Mouse (Mus musculus): ENCODE results near the gene Helq. TPM values are rescaled to one million over a fixed set of nuclear protein-coding genes. Genes with fewer than 3 reads are reported as not detected.

The Helq gene
- polyA plus RNA-seq, 1 experiment from 2014 or later, result 16.0 TPM

- ATAC-seq (no peak), DNase-seq (ENCODE audit: low spot score) (no peak)
- Histone ChIP-seq H3K9ac (ENCODE audit: low read length) (no peak overlapping the region), H3K36me3 (ENCODE audit: control insufficient read depth, insufficient read depth, low read length) (peaks cover 90% of the 10 kb centered on the region), H3K4me1 (ENCODE audit: control insufficient read depth, insufficient read depth, low read length) (no peaks in the 10 kb centered on the region), H3K9me3 (replicated peaks; ENCODE audit: control insufficient read depth, low read length) (no peaks in the 10 kb centered on the region), H3K4me2 (ENCODE audit: low read length) (no peak overlapping the region), H3K27me3 (replicated peaks; ENCODE audit: control insufficient read depth, insufficient read depth, low read length) (no peaks in the 10 kb centered on the region), H3K4me3 (ENCODE audit: low read depth, low read length) (no peak overlapping the region), H3K27ac (ENCODE audit: low read depth, low read length) (no peak overlapping the region)
- 93% methylated on average over 7 of the region's 7 CpGs for WGBS
Observed at GRCm38 (mm10) chr5:100766026-100766425, 32.4 kb downstream of the Helq start.

- no peak overlapping the region for H3K9ac ChIP-seq (ENCODE audit: low read length)
- H3K4me3 ChIP-seq (ENCODE audit: low read depth, low read length), result no peak overlapping the region
- no peaks in the 10 kb centered on the region for H3K9me3 ChIP-seq (replicated peaks; ENCODE audit: control insufficient read depth, low read length)
- H3K4me1 ChIP-seq (ENCODE audit: control insufficient read depth, insufficient read depth, low read length), result no peaks in the 10 kb centered on the region
- ATAC-seq (no peak), DNase-seq (ENCODE audit: low spot score) (no peak)
- no peak overlapping the region for H3K27ac ChIP-seq (ENCODE audit: low read depth, low read length)
- peaks cover 50% of the 10 kb centered on the region for H3K36me3 ChIP-seq (ENCODE audit: control insufficient read depth, insufficient read depth, low read length)
- 93% methylated on average over 7 of the region's 7 CpGs for WGBS
- no peak overlapping the region for H3K4me2 ChIP-seq (ENCODE audit: low read length)
- no peaks in the 10 kb centered on the region for H3K27me3 ChIP-seq (replicated peaks; ENCODE audit: control insufficient read depth, insufficient read depth, low read length)
Observed at GRCm38 (mm10) chr5:100761736-100762135, 36.7 kb downstream of the Helq start.

GRCm38 (mm10) chr5:100760049-100760663 is 38.2 kb downstream of the Helq start:
- DNase-seq (ENCODE audit: low spot score) (peak; percentile 10), ATAC-seq (no peak; the same call in 1 of the 2 replicates)
- no peaks in the 10 kb centered on the region for H3K9me3 ChIP-seq (replicated peaks; ENCODE audit: control insufficient read depth, low read length)
- H3K27me3 ChIP-seq (replicated peaks; ENCODE audit: control insufficient read depth, insufficient read depth, low read length), result no peaks in the 10 kb centered on the region
- no peak overlapping the region for H3K9ac ChIP-seq (ENCODE audit: low read length)
- 75% methylated on average over 10 of the region's 10 CpGs for WGBS
- H3K4me2 ChIP-seq (ENCODE audit: low read length), result no peak overlapping the region
- H3K4me1 ChIP-seq (ENCODE audit: control insufficient read depth, insufficient read depth, low read length), result no peaks in the 10 kb centered on the region
- no peak overlapping the region for H3K27ac ChIP-seq (ENCODE audit: low read depth, low read length)
- peaks cover 34% of the 10 kb centered on the region for H3K36me3 ChIP-seq (ENCODE audit: control insufficient read depth, insufficient read depth, low read length)
- no peak overlapping the region for H3K4me3 ChIP-seq (ENCODE audit: low read depth, low read length)

GRCm38 (mm10) chr5:100758121-100758520 is 40.3 kb downstream of the Helq start:
- no peak for DNase-seq (ENCODE audit: low spot score)
- Histone ChIP-seq H3K4me2 (ENCODE audit: low read length) (no peak overlapping the region), H3K36me3 (ENCODE audit: control insufficient read depth, insufficient read depth, low read length) (peaks cover 13% of the 10 kb centered on the region), H3K4me3 (ENCODE audit: low read depth, low read length) (no peak overlapping the region), H3K4me1 (ENCODE audit: control insufficient read depth, insufficient read depth, low read length) (no peaks in the 10 kb centered on the region), H3K27ac (ENCODE audit: low read depth, low read length) (no peak overlapping the region), H3K27me3 (replicated peaks; ENCODE audit: control insufficient read depth, insufficient read depth, low read length) (no peaks in the 10 kb centered on the region), H3K9ac (ENCODE audit: low read length) (no peak overlapping the region), H3K9me3 (replicated peaks; ENCODE audit: control insufficient read depth, low read length) (no peaks in the 10 kb centered on the region)
- ATAC-seq, result no peak
- 97% methylated on average over 5 of the region's 5 CpGs for WGBS

- Histone ChIP-seq H3K4me2 (ENCODE audit: low read length) (no peak overlapping the region), H3K36me3 (ENCODE audit: control insufficient read depth, insufficient read depth, low read length) (no peaks in the 10 kb centered on the region), H3K27ac (ENCODE audit: low read depth, low read length) (no peak overlapping the region), H3K4me3 (ENCODE audit: low read depth, low read length) (no peak overlapping the region), H3K4me1 (ENCODE audit: control insufficient read depth, insufficient read depth, low read length) (no peaks in the 10 kb centered on the region), H3K27me3 (replicated peaks; ENCODE audit: control insufficient read depth, insufficient read depth, low read length) (no peaks in the 10 kb centered on the region), H3K9me3 (replicated peaks; ENCODE audit: control insufficient read depth, low read length) (no peaks in the 10 kb centered on the region), H3K9ac (ENCODE audit: low read length) (no peak overlapping the region)
- WGBS, result 68% methylated on average over 7 of the region's 7 CpGs
- no peak for ATAC-seq
- no peak for DNase-seq (ENCODE audit: low spot score)
Observed at GRCm38 (mm10) chr5:100753407-100753806, 45.0 kb downstream of the Helq start.

GRCm38 (mm10) chr5:100751655-100752054 is 46.7 kb downstream of the Helq start:
- no peak for ATAC-seq
- WGBS, result 68% methylated on average over 4 of the region's 4 CpGs
- no peak overlapping the region for H3K27ac ChIP-seq (ENCODE audit: low read depth, low read length)

GRCm38 (mm10) chr5:100750617-100751255 is 47.7 kb downstream of the Helq start:
- Histone ChIP-seq H3K36me3 (ENCODE audit: control insufficient read depth, insufficient read depth, low read length) (no peaks in the 10 kb centered on the region), H3K4me2 (ENCODE audit: low read length) (no peak overlapping the region), H3K9me3 (replicated peaks; ENCODE audit: control insufficient read depth, low read length) (no peaks in the 10 kb centered on the region), H3K9ac (ENCODE audit: low read length) (no peak overlapping the region), H3K27me3 (replicated peaks; ENCODE audit: control insufficient read depth, insufficient read depth, low read length) (no peaks in the 10 kb centered on the region), H3K4me1 (ENCODE audit: control insufficient read depth, insufficient read depth, low read length) (no peaks in the 10 kb centered on the region), H3K27ac (ENCODE audit: low read depth, low read length) (0 out of 2 replicates have a peak overlapping the region, but pooled peaks have one; percentile 27), H3K4me3 (ENCODE audit: low read depth, low read length) (no peak overlapping the region)
- no peak for ATAC-seq
- DNase-seq (ENCODE audit: low spot score), result no peak
- WGBS, result 83% methylated on average over 10 of the region's 10 CpGs

More at GRCm38 (mm10) chr5:100751655-100752054, 46.7 kb downstream of the Helq start:
- no peaks in the 10 kb centered on the region for H3K27me3 ChIP-seq (replicated peaks; ENCODE audit: control insufficient read depth, insufficient read depth, low read length)
- H3K9me3 ChIP-seq (replicated peaks; ENCODE audit: control insufficient read depth, low read length), result no peaks in the 10 kb centered on the region
- DNase-seq (ENCODE audit: low spot score), result peak; percentile 14
- no peaks in the 10 kb centered on the region for H3K4me1 ChIP-seq (ENCODE audit: control insufficient read depth, insufficient read depth, low read length)
- no peak overlapping the region for H3K4me2 ChIP-seq (ENCODE audit: low read length)
- no peak overlapping the region for H3K4me3 ChIP-seq (ENCODE audit: low read depth, low read length)
- no peak overlapping the region for H3K9ac ChIP-seq (ENCODE audit: low read length)
- H3K36me3 ChIP-seq (ENCODE audit: control insufficient read depth, insufficient read depth, low read length), result no peaks in the 10 kb centered on the region

GRCm38 (mm10) chr5:100738802-100739201 is 59.6 kb downstream of the Helq start:
- H3K9me3 ChIP-seq (replicated peaks; ENCODE audit: control insufficient read depth, low read length), result 0 out of 2 replicates have a peak, but pooled peaks cover 5% of the 10 kb centered on the region
- no peak overlapping the region for H3K4me3 ChIP-seq (ENCODE audit: low read depth, low read length)
- ATAC-seq, result no peak
- H3K36me3 ChIP-seq (ENCODE audit: control insufficient read depth, insufficient read depth, low read length), result no peaks in the 10 kb centered on the region
- H3K4me2 ChIP-seq (ENCODE audit: low read length), result no peak overlapping the region
- no peak for DNase-seq (ENCODE audit: low spot score)
- no peak overlapping the region for H3K27ac ChIP-seq (ENCODE audit: low read depth, low read length)
- H3K9ac ChIP-seq (ENCODE audit: low read length), result no peak overlapping the region
- no peaks in the 10 kb centered on the region for H3K4me1 ChIP-seq (ENCODE audit: control insufficient read depth, insufficient read depth, low read length)
- H3K27me3 ChIP-seq (replicated peaks; ENCODE audit: control insufficient read depth, insufficient read depth, low read length), result no peaks in the 10 kb centered on the region
- 97% methylated on average over 8 of the region's 8 CpGs for WGBS

GRCm38 (mm10) chr5:100736919-100737318 is 61.5 kb downstream of the Helq start:
- H3K9ac ChIP-seq (ENCODE audit: low read length), result no peak overlapping the region
- no peaks in the 10 kb centered on the region for H3K36me3 ChIP-seq (ENCODE audit: control insufficient read depth, insufficient read depth, low read length)
- DNase-seq (ENCODE audit: low spot score) (no peak), ATAC-seq (no peak)
- 89% methylated on average over 8 of the region's 8 CpGs for WGBS
- no peak overlapping the region for H3K27ac ChIP-seq (ENCODE audit: low read depth, low read length)
- H3K4me3 ChIP-seq (ENCODE audit: low read depth, low read length), result no peak overlapping the region
- no peaks in the 10 kb centered on the region for H3K4me1 ChIP-seq (ENCODE audit: control insufficient read depth, insufficient read depth, low read length)
- H3K27me3 ChIP-seq (replicated peaks; ENCODE audit: control insufficient read depth, insufficient read depth, low read length), result no peaks in the 10 kb centered on the region
- H3K4me2 ChIP-seq (ENCODE audit: low read length), result no peak overlapping the region
- H3K9me3 ChIP-seq (replicated peaks; ENCODE audit: control insufficient read depth, low read length), result 0 out of 2 replicates have a peak, but pooled peaks cover 5% of the 10 kb centered on the region
